Mouse (Mus musculus) limb, embryonic 15.5 days (tissue): ENCODE measurements at regions not wholly inside any gene's neighbourhood (a gene's known extent, or its start where the extent isn't known, plus 50 kb on each side); places are given as distances from the start of the nearest gene placed in this dataset.
"Not testable (repeated sequence)": the region's sequence is repeated elsewhere in the genome, so short reads cannot be mapped to it uniquely, and the experiment has no call there.

Experiments
- ATAC-seq: fragments of 200-750 bp; cut with Nextera tagmentation; 2 replicates; pipeline ENCODE4 v1.8.0; 2017; ENCODE audit warnings: low read depth, moderate TSS enrichment; ENCODE audit not compliant: insufficient number of reproducible peaks, low FRiP score, low TSS enrichment
- H3K27ac ChIP-seq: fragments of 300-500 bp; sonication (generic); 2 replicates; pipeline ENCODE4 v1.5.1; 2015; ENCODE audit warnings: moderate library complexity, mild to moderate bottlenecking, inconsistent platforms
- H3K27me3 ChIP-seq: fragments of 300-500 bp; sonication (generic); 2 replicates; pipeline ENCODE4 v1.6.1; 2015; ENCODE audit warnings: inconsistent platforms
- H3K36me3 ChIP-seq: fragments of 300-500 bp; sonication (generic); 2 replicates; pipeline ENCODE4 v1.6.1; 2015; ENCODE audit warnings: inconsistent platforms
- H3K4me1 ChIP-seq: fragments of 300-500 bp; sonication (generic); 2 replicates; pipeline ENCODE4 v1.6.1; 2015; ENCODE audit warnings: inconsistent platforms
- H3K4me2 ChIP-seq: fragments of 300-500 bp; sonication (generic); 2 replicates; pipeline ENCODE4 v1.6.1; 2015; ENCODE audit warnings: mild to moderate bottlenecking, inconsistent platforms
- H3K4me3 ChIP-seq: fragments of 300-500 bp; sonication (generic); 2 replicates; pipeline ENCODE4 v1.5.1; 2015; ENCODE audit warnings: mild to moderate bottlenecking, inconsistent platforms
- H3K9ac ChIP-seq: fragments of 300-500 bp; sonication (generic); 2 replicates; pipeline ENCODE4 v1.6.1; 2015; ENCODE audit warnings: inconsistent platforms
- H3K9me3 ChIP-seq: fragments of 300-500 bp; sonication (generic); 2 replicates; pipeline ENCODE4 v1.6.1; 2016; ENCODE audit warnings: inconsistent platforms
- WGBS: fragments of 180-500 bp; shearing (Covaris S2); methylation state at CpG from one replicate; pipeline ENCODE4 v1.1.7; 2015; 5-methylcytosine and 5-hydroxymethylcytosine counted together

DNA sequence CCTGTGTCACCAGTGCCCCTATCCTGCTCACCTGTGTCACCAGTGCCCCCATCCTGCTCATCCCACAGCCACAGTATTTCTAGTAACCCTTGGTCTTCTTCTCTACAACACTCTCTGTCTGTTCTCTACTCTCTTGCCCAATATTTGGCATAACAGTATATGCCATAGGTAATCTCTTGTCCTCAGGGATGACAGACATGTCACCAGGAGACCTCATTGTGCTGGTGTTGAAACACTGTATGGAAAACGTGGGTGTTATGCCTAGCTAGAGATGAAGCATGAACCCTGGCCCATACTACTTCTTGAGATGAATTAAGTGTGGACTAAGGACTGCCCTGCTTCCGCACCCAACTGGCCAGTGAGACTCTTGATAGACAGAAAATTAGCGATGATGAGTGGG, 241.4 kb downstream of the Bcl11a start:
- H3K27me3 ChIP-seq, result no peaks in the 10 kb centered on the region
- no peak overlapping the region for H3K27ac ChIP-seq
- no peaks in the 10 kb centered on the region for H3K36me3 ChIP-seq
- no peak for ATAC-seq
- H3K4me2 ChIP-seq, result no peak overlapping the region
- H3K4me1 ChIP-seq, result no peaks in the 10 kb centered on the region
- H3K9me3 ChIP-seq, result no peaks in the 10 kb centered on the region
- 82% methylated on average over 3 of the region's 3 CpGs for WGBS
- H3K9ac ChIP-seq, result no peak overlapping the region
- H3K4me3 ChIP-seq, result no peak overlapping the region

DNA sequence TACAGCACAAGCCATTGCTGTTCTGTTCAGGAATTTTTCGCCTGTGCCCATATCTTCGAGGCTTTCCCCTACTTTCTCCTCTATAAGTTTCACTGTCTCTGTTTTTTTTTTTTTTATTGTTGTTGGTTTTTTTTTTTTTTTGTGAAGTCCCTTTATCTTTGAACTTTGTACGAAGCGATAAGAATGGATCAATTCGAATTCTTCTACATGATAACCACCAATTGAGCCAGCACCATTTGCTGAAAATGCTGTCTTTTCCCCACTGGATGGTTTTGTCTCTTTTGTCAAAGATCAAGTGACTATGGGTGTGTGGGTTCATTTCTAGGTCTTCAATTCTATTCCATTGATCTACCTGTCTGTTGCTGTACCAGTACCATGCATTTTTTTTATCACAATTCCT, 244.6 kb downstream of the Bcl11a start:
- H3K9ac ChIP-seq, H3K9me3 ChIP-seq, H3K4me1 ChIP-seq, H3K27me3 ChIP-seq, H3K4me3 ChIP-seq, H3K4me2 ChIP-seq, H3K36me3 ChIP-seq, ATAC-seq, H3K27ac ChIP-seq: not testable (repeated sequence)
- 88% methylated on average over 5 of the region's 5 CpGs for WGBS

DNA sequence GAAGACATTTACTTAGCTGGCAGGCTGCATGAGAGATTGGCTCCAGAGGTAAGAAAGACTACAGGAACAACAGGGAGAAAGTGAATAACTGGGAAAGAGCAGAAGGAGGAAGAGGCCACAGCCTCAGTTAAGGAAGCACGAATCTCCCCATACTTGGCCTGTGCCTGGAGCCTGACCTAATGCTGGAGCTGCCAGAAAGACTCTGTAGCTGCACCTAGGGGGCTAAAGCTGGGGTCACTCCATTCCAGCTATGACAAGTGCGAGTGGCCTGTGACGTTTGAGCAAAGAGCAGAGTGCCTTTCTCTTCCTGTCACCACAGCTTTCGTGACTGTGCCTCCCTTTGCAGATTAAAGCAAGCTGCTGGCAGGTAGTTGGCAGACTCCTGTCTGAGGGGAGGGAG, 250.6 kb downstream of the Bcl11a start:
- Histone ChIP-seq H3K4me3 (no peak overlapping the region), H3K4me1 (no peaks in the 10 kb centered on the region), H3K9ac (no peak overlapping the region), H3K4me2 (no peak overlapping the region), H3K36me3 (no peaks in the 10 kb centered on the region), H3K27ac (no peak overlapping the region), H3K27me3 (no peaks in the 10 kb centered on the region), H3K9me3 (no peaks in the 10 kb centered on the region)
- no peak for ATAC-seq
- 61% methylated on average over 4 of the region's 4 CpGs for WGBS

DNA sequence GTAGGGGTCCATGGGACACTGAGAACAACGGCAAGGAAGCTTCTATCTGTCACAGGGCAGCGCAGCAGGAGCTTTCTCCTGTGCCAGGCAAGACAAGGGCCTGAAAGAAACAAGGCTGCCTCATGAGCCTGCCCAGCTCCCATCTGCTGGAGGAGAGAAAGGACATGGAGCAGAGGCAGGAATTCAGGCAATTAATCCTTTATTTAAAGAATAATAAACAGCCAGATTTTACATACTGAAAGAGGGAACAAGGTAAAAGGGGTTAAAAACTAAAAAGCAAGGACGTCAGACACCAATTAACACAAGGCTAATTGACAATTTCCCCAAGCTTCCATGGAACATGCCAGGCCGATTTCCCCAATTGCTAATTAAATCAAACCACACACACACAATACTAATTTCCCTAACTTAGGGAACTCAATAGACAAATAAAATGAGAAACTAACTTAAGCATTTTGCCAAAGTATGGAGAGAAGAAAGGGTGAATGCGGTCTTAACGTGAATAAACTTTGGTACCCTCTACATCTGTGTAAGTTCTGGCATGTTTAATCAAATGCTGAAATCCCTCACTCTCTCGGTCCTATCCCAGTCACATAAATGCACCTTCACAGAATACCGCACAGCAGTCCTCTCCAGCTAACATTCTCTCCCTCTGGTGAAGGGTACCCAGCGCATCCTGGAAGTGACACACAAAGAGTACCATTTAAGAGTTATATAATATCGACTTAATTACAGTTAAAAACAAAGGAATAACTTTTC, 252.7 kb downstream of the Bcl11a start:
- H3K4me2 ChIP-seq, result no peak overlapping the region
- no peak for ATAC-seq
- no peak overlapping the region for H3K4me3 ChIP-seq
- H3K27me3 ChIP-seq, result no peaks in the 10 kb centered on the region
- 54% methylated on average over 10 of the region's 10 CpGs for WGBS
- no peak overlapping the region for H3K27ac ChIP-seq
- no peak overlapping the region for H3K9ac ChIP-seq
- H3K4me1 ChIP-seq, result no peaks in the 10 kb centered on the region
- no peaks in the 10 kb centered on the region for H3K36me3 ChIP-seq
- no peaks in the 10 kb centered on the region for H3K9me3 ChIP-seq

GRCm38 (mm10) chr11:24332241-24332640, 254.4 kb downstream of the Bcl11a start:
- Histone ChIP-seq H3K4me3 (no peak overlapping the region), H3K4me1 (no peaks in the 10 kb centered on the region), H3K27ac (no peak overlapping the region), H3K36me3 (no peaks in the 10 kb centered on the region), H3K4me2 (no peak overlapping the region), H3K9me3 (no peaks in the 10 kb centered on the region), H3K9ac (no peak overlapping the region), H3K27me3 (no peaks in the 10 kb centered on the region)
- ATAC-seq, result no peak
- 86% methylated on average over 3 of the region's 3 CpGs for WGBS

DNA sequence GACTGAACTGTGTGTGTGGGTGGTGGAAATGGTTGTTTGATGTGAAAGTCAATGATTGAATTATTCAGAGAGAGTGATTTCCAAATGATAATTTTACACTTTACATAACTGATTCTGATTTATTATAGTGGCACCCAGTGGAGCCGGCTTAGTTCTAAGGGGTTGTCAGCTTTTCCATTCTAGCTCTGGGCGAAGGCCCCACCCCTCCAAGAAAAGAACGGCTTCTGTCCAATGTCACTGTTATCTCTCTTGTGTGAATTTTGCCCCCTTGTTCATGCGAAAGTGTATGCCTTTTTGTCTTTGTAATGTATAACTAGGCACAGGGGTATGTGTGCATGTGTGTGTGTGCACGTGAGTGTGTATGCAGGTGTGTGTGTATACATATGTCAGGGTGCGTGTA, 255.3 kb downstream of the Bcl11a start:
- Histone ChIP-seq H3K27ac (no peak overlapping the region), H3K9ac (no peak overlapping the region), H3K4me2 (no peak overlapping the region), H3K36me3 (no peaks in the 10 kb centered on the region), H3K4me1 (no peaks in the 10 kb centered on the region), H3K9me3 (no peaks in the 10 kb centered on the region), H3K4me3 (no peak overlapping the region), H3K27me3 (no peaks in the 10 kb centered on the region)
- no peak for ATAC-seq
- WGBS, result 86% methylated on average over 6 of the region's 6 CpGs

GRCm38 (mm10) chr11:24335256-24335655, 257.4 kb downstream of the Bcl11a start:
- Histone ChIP-seq H3K4me2 (no peak overlapping the region), H3K36me3 (no peaks in the 10 kb centered on the region), H3K27ac (no peak overlapping the region), H3K4me1 (no peaks in the 10 kb centered on the region), H3K9me3 (no peaks in the 10 kb centered on the region), H3K27me3 (no peaks in the 10 kb centered on the region), H3K4me3 (no peak overlapping the region), H3K9ac (no peak overlapping the region)
- WGBS, result 90% methylated on average over 4 of the region's 4 CpGs
- no peak for ATAC-seq

- Histone ChIP-seq H3K27ac (no peak overlapping the region), H3K4me2 (no peak overlapping the region), H3K27me3 (no peaks in the 10 kb centered on the region), H3K9me3 (no peaks in the 10 kb centered on the region), H3K4me3 (no peak overlapping the region), H3K4me1 (peaks cover 5% of the 10 kb centered on the region; the same call in 1 of the 2 replicates), H3K36me3 (no peaks in the 10 kb centered on the region), H3K9ac (no peak overlapping the region)
- ATAC-seq, result no peak
- WGBS, result 81% methylated on average over 1 of the region's 1 CpGs
Observed at GRCm38 (mm10) chr11:24338111-24338510, 260.3 kb downstream of the Bcl11a start.

DNA sequence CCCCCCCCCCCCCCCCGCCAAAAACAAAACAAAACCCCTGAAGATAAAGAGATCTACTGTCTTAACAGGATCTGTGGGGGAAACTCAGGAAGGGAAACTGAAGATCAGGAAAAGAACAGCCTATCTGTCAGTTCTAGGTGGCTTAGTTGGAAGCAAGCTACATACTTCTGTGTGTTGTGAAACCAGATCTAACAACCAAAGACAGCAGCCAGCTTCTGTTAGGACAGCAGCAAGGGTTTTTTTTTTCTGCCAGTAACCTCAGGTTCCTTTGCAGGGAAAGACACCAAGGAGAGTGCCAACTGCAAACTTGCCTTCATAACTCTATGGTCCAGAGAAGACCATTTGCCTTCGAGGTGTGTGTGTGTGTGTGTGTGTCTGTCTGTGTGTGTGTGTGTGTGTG, 261.2 kb downstream of the Bcl11a start:
- Histone ChIP-seq H3K4me3 (no peak overlapping the region), H3K36me3 (no peaks in the 10 kb centered on the region), H3K9me3 (no peaks in the 10 kb centered on the region), H3K9ac (no peak overlapping the region), H3K27ac (no peak overlapping the region), H3K4me1 (peaks cover 5% of the 10 kb centered on the region; the same call in 1 of the 2 replicates), H3K27me3 (no peaks in the 10 kb centered on the region), H3K4me2 (no peak overlapping the region)
- no peak for ATAC-seq
- WGBS, result 42% methylated on average over 2 of the region's 2 CpGs

- Histone ChIP-seq H3K27ac (no peak overlapping the region), H3K4me2 (no peak overlapping the region), H3K36me3 (no peaks in the 10 kb centered on the region), H3K4me1 (peaks cover 5% of the 10 kb centered on the region; the same call in 1 of the 2 replicates), H3K9me3 (no peaks in the 10 kb centered on the region), H3K4me3 (no peak overlapping the region), H3K9ac (no peak overlapping the region), H3K27me3 (no peaks in the 10 kb centered on the region)
- no peak for ATAC-seq
- WGBS, result 79% methylated on average over 2 of the region's 2 CpGs
Observed at GRCm38 (mm10) chr11:24340677-24341076, 262.8 kb downstream of the Bcl11a start.

- Histone ChIP-seq H3K4me3 (no peak overlapping the region), H3K27ac (no peak overlapping the region), H3K4me1 (peaks cover 5% of the 10 kb centered on the region; the same call in 1 of the 2 replicates), H3K9ac (no peak overlapping the region), H3K36me3 (no peaks in the 10 kb centered on the region), H3K27me3 (no peaks in the 10 kb centered on the region), H3K9me3 (no peaks in the 10 kb centered on the region), H3K4me2 (no peak overlapping the region)
- 55% methylated on average over 3 of the region's 3 CpGs for WGBS
- no peak for ATAC-seq
Observed at GRCm38 (mm10) chr11:24341650-24342049, 263.8 kb downstream of the Bcl11a start.

DNA sequence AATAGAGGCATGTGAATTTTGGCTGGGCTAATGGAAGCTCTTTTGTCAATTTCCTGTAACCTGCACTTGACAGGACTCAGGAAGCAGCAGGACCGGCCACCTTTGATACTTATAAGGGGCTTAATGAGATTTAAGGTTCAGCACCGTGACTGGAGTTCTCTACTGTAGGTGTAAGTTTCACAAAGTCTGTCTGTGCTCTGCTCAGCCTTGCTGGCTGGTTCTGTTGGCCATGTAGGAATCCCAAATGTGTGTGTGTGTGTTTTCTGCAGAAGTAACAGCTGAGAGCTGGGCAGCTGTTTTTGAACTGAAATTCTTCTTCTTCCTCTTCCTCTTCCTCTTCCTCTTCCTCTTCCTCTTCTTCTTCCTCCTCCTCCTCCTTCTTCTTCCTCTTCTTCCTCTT, 264.3 kb downstream of the Bcl11a start:
- Histone ChIP-seq H3K36me3 (no peaks in the 10 kb centered on the region), H3K9me3 (no peaks in the 10 kb centered on the region), H3K4me3 (no peak overlapping the region), H3K27ac (no peak overlapping the region), H3K9ac (no peak overlapping the region), H3K27me3 (no peaks in the 10 kb centered on the region), H3K4me1 (peaks cover 5% of the 10 kb centered on the region; the same call in 1 of the 2 replicates), H3K4me2 (no peak overlapping the region)
- no peak for ATAC-seq
- 14% methylated on average over 2 of the region's 2 CpGs for WGBS

- Histone ChIP-seq H3K9me3 (no peaks in the 10 kb centered on the region), H3K4me1 (peaks cover 8% of the 10 kb centered on the region; the same call in 1 of the 2 replicates), H3K36me3 (no peaks in the 10 kb centered on the region), H3K9ac (no peak overlapping the region), H3K27ac (no peak overlapping the region), H3K27me3 (no peaks in the 10 kb centered on the region), H3K4me2 (no peak overlapping the region), H3K4me3 (no peak overlapping the region)
- WGBS, result 77% methylated on average over 2 of the region's 2 CpGs
- peak; percentile 15; the same call in 1 of the 2 replicates for ATAC-seq
Observed at GRCm38 (mm10) chr11:24342732-24343131, 264.9 kb downstream of the Bcl11a start.
